Mouse (Mus musculus): Measurements from ENCODE around the gene Mrpl51.

Mrpl51 gene

DNA sequence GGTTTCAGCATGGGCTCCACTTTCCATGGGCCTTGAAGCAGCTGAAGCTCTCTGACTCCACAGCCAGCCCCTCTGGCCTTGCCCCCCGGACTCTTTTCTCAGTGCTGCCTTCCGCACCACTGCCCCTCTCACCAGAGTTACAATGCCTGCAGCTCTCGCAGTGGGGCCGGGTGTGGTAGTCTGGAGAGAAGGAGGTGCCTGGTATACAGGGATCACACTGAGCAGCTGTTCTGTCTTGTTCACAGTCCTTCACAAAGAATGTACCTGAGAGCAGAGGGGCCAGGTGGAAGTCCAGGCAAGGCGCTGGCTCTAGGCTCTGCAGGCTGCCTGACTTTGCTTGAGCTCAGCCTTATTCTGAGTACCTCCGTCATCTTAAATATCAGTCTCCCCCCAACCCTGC, 44.7 kb downstream of the Mrpl51 start:
- DNase-seq = no peak

DNA sequence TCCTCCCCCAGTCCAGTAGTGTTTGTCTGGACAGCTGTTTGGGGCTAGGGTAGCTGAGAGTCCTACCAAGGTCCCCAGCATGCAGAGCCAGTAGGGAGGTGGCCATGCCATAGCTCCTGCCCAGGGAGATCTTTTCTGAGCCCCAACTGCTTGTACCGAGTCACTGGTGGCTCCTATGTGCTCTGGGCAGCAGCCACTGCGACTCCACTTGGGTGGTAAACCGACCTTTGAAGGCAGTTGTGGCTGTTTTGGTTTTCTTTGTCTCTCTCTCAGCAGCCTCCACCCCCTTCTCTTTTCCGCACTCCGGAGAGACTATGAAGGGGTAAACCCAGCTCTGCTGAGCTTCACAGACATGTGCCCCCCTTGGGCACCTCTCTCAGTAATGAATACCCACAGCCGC, 45.2 kb downstream of the Mrpl51 start, which contains the start of gene Cd27:
Cd27 (minus strand) TSS at position 229 of the 400 bp plus-strand sequence.
- no peak for DNase-seq

DNA sequence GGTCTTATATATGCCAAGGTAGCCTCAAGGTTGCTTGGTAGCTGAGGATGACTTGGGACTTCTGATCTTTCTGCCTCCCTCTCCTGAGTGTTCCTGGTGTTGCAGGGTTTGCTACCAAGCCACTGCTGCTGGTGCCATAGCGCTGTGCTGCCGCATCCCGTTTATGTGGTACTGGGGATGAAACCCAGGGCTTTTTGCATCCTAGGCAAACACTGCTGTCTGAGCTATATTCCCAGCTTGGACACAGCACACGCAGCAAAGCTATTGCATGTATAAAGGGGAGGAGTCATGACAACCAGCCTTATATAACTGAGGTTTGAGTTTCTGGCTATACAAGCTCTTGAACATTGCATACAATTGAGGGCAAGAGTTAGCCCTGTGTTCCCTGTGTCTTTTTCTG, 45.8 kb downstream of the Mrpl51 start:
- DNase-seq = no peak

- no peak for DNase-seq
Measured at GRCm38 (mm10) chr6:125238396-125238795, 46.8 kb downstream of the Mrpl51 start.

DNA sequence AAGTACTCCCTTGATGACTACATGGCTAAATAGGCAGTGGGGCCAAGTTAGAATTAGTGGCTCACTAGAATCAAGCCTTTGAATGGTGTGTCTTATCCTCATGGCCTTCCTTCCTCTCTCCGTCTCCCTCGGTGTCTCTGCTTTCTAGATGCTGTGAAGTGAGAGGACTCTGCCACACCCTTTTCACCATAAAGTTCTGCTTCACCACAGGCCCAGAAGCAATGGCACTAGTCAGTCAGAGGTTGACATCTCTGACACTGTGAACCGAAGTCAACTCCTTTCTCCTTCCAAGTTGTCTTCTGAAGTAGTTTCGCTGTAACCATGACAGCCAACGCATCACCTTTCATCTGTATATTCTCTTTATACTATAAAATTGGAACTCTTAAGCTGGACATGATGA, 47.9 kb downstream of the Mrpl51 start:
- DNase-seq = no peak

DNA sequence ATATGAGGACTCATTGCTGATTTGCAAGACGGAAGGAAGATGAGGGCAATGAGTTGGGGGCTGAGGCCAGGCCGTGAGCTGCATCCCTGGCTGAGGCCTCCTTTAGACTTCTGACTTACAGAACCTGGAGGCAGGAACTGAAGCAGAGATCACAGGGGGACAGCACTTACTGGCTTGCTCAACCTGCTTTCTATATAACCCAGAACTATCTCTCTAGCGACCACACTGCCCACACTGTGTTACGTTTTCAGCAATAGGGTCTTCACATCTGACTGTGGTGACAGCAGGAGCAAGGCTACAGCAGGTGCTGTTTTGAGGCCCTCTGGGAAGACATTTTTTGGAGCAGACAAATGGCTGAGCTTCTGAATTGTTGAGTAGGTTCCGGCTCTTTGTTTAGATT, 49.0 kb downstream of the Mrpl51 start:
- no peak for DNase-seq

GRCm38 (mm10) chr6:125241566-125241965, 50.0 kb downstream of the Mrpl51 start:
- no peak for DNase-seq

DNA sequence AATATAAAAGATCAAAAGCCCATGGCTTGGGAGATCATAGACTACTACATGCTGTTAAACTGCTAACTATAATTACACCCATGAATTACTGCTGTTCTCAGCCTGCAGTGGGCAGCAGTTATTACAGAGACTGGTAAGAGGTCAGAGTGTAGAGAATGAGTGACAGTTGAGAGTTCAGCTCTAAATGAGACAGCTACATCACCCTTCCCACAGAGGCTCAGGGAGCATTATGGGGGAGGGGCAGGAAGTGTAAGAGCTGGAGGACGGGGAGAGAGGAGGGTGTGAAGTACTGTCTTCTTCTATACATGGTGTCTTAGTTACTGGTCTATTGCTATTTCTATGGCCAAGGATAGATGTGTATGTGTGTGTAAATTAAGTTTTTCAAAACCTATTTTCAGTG, 53.0 kb downstream of the Mrpl51 start:
- DNase-seq = no peak
